Comparison of ENCODE assay signal across 8 mouse cellular contexts in genomic region chr9:109892651-109893250, GRCm38 (mm10). TPM values are rescaled to one million over a fixed set of nuclear protein-coding genes. Genes with fewer than 3 reads are reported as not detected.
DNase-seq lines count a peak whose midpoint lies in the region; ATAC-seq and TF ChIP-seq lines count a peak whose summit lies in the region.

No protein-coding gene starts in this region.

- no peaks in the 10 kb centered on the region for H3K9me3 ChIP-seq in forebrain, embryonic 12.5 days
- H3K9me3 ChIP-seq in hindbrain, embryonic 16.5 days (ENCODE audit: control insufficient read depth, low read length), result no peaks in the 10 kb centered on the region

- no peaks in the 10 kb centered on the region for H3K27me3 ChIP-seq in forebrain, embryonic 12.5 days
- no peaks in the 10 kb centered on the region for H3K27me3 ChIP-seq in hindbrain, embryonic 16.5 days (replicated peaks; ENCODE audit: control insufficient read depth, insufficient read depth, low read length)
- H3K27me3 ChIP-seq in testis, adult 2 months (ENCODE audit: control insufficient read depth, insufficient read depth, low read length), result no peaks in the 10 kb centered on the region

- H3K36me3 ChIP-seq in forebrain, embryonic 12.5 days (replicated peaks), result peaks cover 79% of the 10 kb centered on the region
- H3K36me3 ChIP-seq in hindbrain, embryonic 16.5 days (ENCODE audit: control insufficient read depth, insufficient read depth, low read length), result peaks cover 34% of the 10 kb centered on the region
- no peaks in the 10 kb centered on the region; the same call in none of the 2 replicates for H3K36me3 ChIP-seq in testis, adult 2 months (ENCODE audit: control insufficient read depth, insufficient read depth, low read length)

- peak; percentile 47 for DNase-seq in urinary bladder, postnatal 10 days (ENCODE audit: low spot score)
- DNase-seq in urinary bladder, adult 2 months (ENCODE audit: low spot score), result no peak
- DNase-seq in c-Kit-positive CD71-positive TER-119-positive erythroid progenitor cells, embryonic 14.5 days (ENCODE audit: low spot score), result peak; percentile 70
- DNase-seq in left cerebral cortex, postnatal 25 days (ENCODE audit: low spot score in 2 of 2), result peak; percentile 61 to 77

- 76% methylated on average over 5 of the region's 5 CpGs for WGBS in forebrain, embryonic 12.5 days
- WGBS in hindbrain, embryonic 16.5 days, result 74% methylated on average over 5 of the region's 5 CpGs

- H3K4me1 ChIP-seq in forebrain, embryonic 12.5 days, result peaks cover 6% of the 10 kb centered on the region
- H3K4me1 ChIP-seq in hindbrain, embryonic 16.5 days (ENCODE audit: control insufficient read depth, insufficient read depth, low read depth, low read length), result peaks cover 2% of the 10 kb centered on the region
- no peaks in the 10 kb centered on the region; the same call in 1 of the 2 replicates for H3K4me1 ChIP-seq in testis, adult 2 months (ENCODE audit: control insufficient read depth, insufficient read depth, low read length)

- intact Hi-C loops in left cerebral cortex, postnatal 25 days (cut with DNase I), result loop anchor here (2.0 to 5.0 kb wide), 2 partner anchors 95 to 208 kb away; no protein-coding TSS in a partner anchor

- TF ChIP-seq CTCF in testis, adult 2 months (IDR thresholded peaks at IDR 0.05; ENCODE audit: control insufficient read depth, insufficient read depth, insufficient replicate concordance, low read depth, low read length), result peak; percentile 75; the same call in 1 of the 2 replicates

- no peak overlapping the region for H3K4me2 ChIP-seq in forebrain, embryonic 12.5 days
- H3K4me2 ChIP-seq in hindbrain, embryonic 16.5 days (ENCODE audit: low read length), result no peak overlapping the region

- no peak overlapping the region for H3K27ac ChIP-seq in forebrain, embryonic 12.5 days
- H3K27ac ChIP-seq in hindbrain, embryonic 16.5 days (ENCODE audit: low read depth, low read length), result no peak overlapping the region
- no peak overlapping the region for H3K27ac ChIP-seq in testis, adult 2 months (ENCODE audit: control insufficient read depth, insufficient read depth, low read depth, low read length)

- TF ChIP-seq POLR2A in testis, adult 2 months (IDR thresholded peaks at IDR 0.05; ENCODE audit: control insufficient read depth, low read depth, low read length), result no peak

- peak; percentile 52; the same call in 1 of the 2 replicates for ATAC-seq in forebrain, embryonic 12.5 days (ENCODE audit: low FRiP score)
- ATAC-seq in hindbrain, embryonic 16.5 days, result peak; percentile 43; the same call in 1 of the 2 replicates
- peak; percentile 72 for ATAC-seq in monocyte, adult 5-6 weeks (replicated peaks; ENCODE audit: insufficient number of reproducible peaks, low FRiP score, low TSS enrichment, poor library complexity, severe bottlenecking)

- no peak overlapping the region for H3K9ac ChIP-seq in forebrain, embryonic 12.5 days
- no peak overlapping the region for H3K9ac ChIP-seq in hindbrain, embryonic 16.5 days (ENCODE audit: low read depth, low read length)

- H3K4me3 ChIP-seq in forebrain, embryonic 12.5 days (replicated peaks), result no peak overlapping the region
- no peak overlapping the region for H3K4me3 ChIP-seq in hindbrain, embryonic 16.5 days (ENCODE audit: low read length)
- H3K4me3 ChIP-seq in testis, adult 2 months (ENCODE audit: control insufficient read depth, low read depth, low read length), result no peak overlapping the region

RNA-seq across cellular contexts. Expression of gene Cdc25a, which starts 17.4 kb away (rescaled TPM):
- 12.6 and 13.1 TPM in 2 replicates for polyA plus RNA-seq in urinary bladder, adult 2 months (2012; rRNA removed)
- polyA plus RNA-seq in forebrain, embryonic 12.5 days (2016; fragmentation: Nextera tagmentation; extraction: Ambion mirVana), result 42.1 and 44.3 TPM in 2 replicates
- polyA plus RNA-seq in hindbrain, embryonic 16.5 days (2015; fragmentation: Nextera tagmentation; extraction: Ambion mirVana), result 9.1 and 11.0 TPM in 2 replicates
- 1 to 10 TPM; 3.9 to 4.0 TPM for total RNA-seq in left cerebral cortex, postnatal 25 days (2021)
- total RNA-seq in monocyte, adult 5-6 weeks (2017), result 4.2 to 9.1 TPM (median 8.0 TPM) in 3 replicates
- polyA plus RNA-seq in testis, adult 2 months (2012; rRNA removed), result 25.1 and 26.0 TPM in 2 replicates

RNA-seq across cellular contexts. Expression of gene Map4, which starts 38.5 kb away (rescaled TPM):
- polyA plus RNA-seq in urinary bladder, adult 2 months (2012; rRNA removed), result 84.3 and 129 TPM in 2 replicates
- polyA plus RNA-seq in forebrain, embryonic 12.5 days (2016; fragmentation: Nextera tagmentation; extraction: Ambion mirVana), result 94.5 and 112 TPM in 2 replicates
- 206 and 219 TPM in 2 replicates for polyA plus RNA-seq in hindbrain, embryonic 16.5 days (2015; fragmentation: Nextera tagmentation; extraction: Ambion mirVana)
- total RNA-seq in left cerebral cortex, postnatal 25 days (2021), result 100 to 1,000 TPM; 350 to 364 TPM
- 43.2 to 82.6 TPM (median 44.6 TPM) in 3 replicates for total RNA-seq in monocyte, adult 5-6 weeks (2017)
- polyA plus RNA-seq in testis, adult 2 months (2012; rRNA removed), result 282 and 295 TPM in 2 replicates

RNA-seq across cellular contexts. Expression of gene Camp, which starts 43.3 kb away (rescaled TPM):
- polyA plus RNA-seq in urinary bladder, adult 2 months (2012; rRNA removed), result not detected in 2 replicates
- 0.61 and 0.91 TPM in 2 replicates for polyA plus RNA-seq in forebrain, embryonic 12.5 days (2016; fragmentation: Nextera tagmentation; extraction: Ambion mirVana)
- 0.44 and 0.64 TPM in 2 replicates for polyA plus RNA-seq in hindbrain, embryonic 16.5 days (2015; fragmentation: Nextera tagmentation; extraction: Ambion mirVana)
- not detected for total RNA-seq in left cerebral cortex, postnatal 25 days (2021)
- not detected in 3 replicates for total RNA-seq in monocyte, adult 5-6 weeks (2017)
- not detected in 2 replicates for polyA plus RNA-seq in testis, adult 2 months (2012; rRNA removed)
